In the genomic region with DNA sequence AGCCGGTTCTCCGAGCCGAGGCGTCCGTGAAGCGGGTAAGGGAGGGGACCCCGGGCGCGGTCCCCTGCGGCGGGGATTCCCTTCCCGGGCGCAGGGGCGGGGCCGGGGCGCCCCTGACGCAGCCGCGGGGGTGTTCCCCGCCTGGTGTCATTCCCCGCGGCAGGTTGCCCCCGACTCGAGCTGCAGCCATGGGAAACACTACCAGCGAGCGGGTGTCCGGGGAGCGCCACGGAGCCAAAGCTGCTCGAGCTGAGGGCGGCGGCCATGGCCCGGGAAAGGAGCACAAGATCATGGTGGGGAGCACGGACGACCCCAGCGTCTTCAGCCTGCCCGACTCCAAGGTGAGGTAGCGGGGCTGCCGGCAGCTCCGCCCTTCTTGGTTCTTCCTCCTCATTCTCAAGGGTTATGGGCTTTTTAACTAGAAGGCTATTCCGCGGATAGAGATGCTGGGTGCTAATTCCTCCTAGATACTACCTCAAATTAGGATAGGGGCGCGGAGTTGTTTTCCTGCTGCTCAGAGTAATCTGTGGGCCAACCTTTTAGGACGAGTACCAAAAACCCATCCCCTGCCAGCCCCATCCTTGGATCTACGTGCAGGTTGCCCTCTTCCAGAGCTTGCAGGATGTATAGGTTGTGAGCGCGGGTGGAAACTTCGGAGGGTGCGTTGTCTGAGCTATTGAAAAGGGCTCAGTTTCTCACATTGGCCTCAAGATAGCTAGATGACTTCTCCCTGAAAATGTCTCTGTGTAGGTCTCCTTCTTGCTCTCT, we compare ENCODE assay signal across 9 mouse cellular contexts. TPM values are rescaled to one million over a fixed set of nuclear protein-coding genes. Genes with fewer than 3 reads are reported as not detected.
A peak's percentile ranks its signal among the peaks of the same experiment; 100 is the strongest.
DNase-seq lines count a peak whose midpoint lies in the region; ATAC-seq and TF ChIP-seq lines count a peak whose summit lies in the region.
"Had no signal": no experiment of that assay in that cellular context is flagged by ENCODE, and none has a peak within 500 bp of the region (broad histone marks: within the 10 kb centered on the region; RNA-seq: fewer than 3 reads in every experiment).

No protein-coding gene starts in this region.

- H3K4me1 ChIP-seq in spleen, adult 2 months (ENCODE audit: control insufficient read depth, insufficient read depth, insufficient read length), result peaks cover 10% of the 10 kb centered on the region
- H3K4me1 ChIP-seq in intestine, postnatal 0 days (replicated peaks; ENCODE audit: control insufficient read depth, insufficient read depth, low read length), result peaks cover 4% of the 10 kb centered on the region; the same call in 1 of the 2 replicates
- H3K4me1 ChIP-seq in midbrain, embryonic 15.5 days, result peaks cover 16% of the 10 kb centered on the region

- H3K9ac ChIP-seq in intestine, postnatal 0 days (ENCODE audit: low read depth, low read length), result peak overlapping the region; percentile 63
- peak overlapping the region; percentile 77 for H3K9ac ChIP-seq in midbrain, embryonic 15.5 days

- peak overlapping the region; percentile 86 for H3K4me3 ChIP-seq in spleen, adult 2 months (ENCODE audit: extremely low read depth, insufficient read depth, insufficient read length)
- H3K4me3 ChIP-seq in intestine, postnatal 0 days (ENCODE audit: low read depth, low read length), result peak overlapping the region; percentile 79
- peak overlapping the region; percentile 99 for H3K4me3 ChIP-seq in midbrain, embryonic 15.5 days

- TF ChIP-seq CTCF in spleen, adult 2 months (IDR thresholded peaks at IDR 0.05; ENCODE audit: extremely low read depth, insufficient read depth, insufficient read length, insufficient replicate concordance), result no peak
- no peak for TF ChIP-seq CTCF in intestine, postnatal 0 days (IDR thresholded peaks at IDR 0.05; ENCODE audit: low read depth)

- peak overlapping the region; percentile 93 for H3K4me2 ChIP-seq in intestine, postnatal 0 days (replicated peaks; ENCODE audit: low read depth)
- H3K4me2 ChIP-seq in midbrain, embryonic 15.5 days, result peak overlapping the region; percentile 88

- peak; percentile 17 for DNase-seq in embryo, embryonic 9.5 days (ENCODE audit: extremely low spot score)
- DNase-seq in embryo, embryonic 10.5 days (ENCODE audit: low spot score), result no peak
- DNase-seq in spleen, adult 2 months (ENCODE audit: low read depth in 1 of 2, low spot score in 2 of 2), result no peak
- no peak for DNase-seq in spleen, postnatal 14 days (ENCODE audit: low spot score in 2 of 2)
- no peak for DNase-seq in ovary, postnatal 36 days (ENCODE audit: low spot score)

- H3K9me3 ChIP-seq in intestine, postnatal 0 days (ENCODE audit: control insufficient read depth), result no peaks in the 10 kb centered on the region
- no peaks in the 10 kb centered on the region for H3K9me3 ChIP-seq in midbrain, embryonic 15.5 days

- H3K27me3 ChIP-seq in spleen, adult 2 months (ENCODE audit: control insufficient read depth, insufficient read depth, low read length), result no peaks in the 10 kb centered on the region
- no peaks in the 10 kb centered on the region for H3K27me3 ChIP-seq in intestine, postnatal 0 days (replicated peaks; ENCODE audit: control insufficient read depth, insufficient read depth, low read length)
- no peaks in the 10 kb centered on the region for H3K27me3 ChIP-seq in midbrain, embryonic 15.5 days (replicated peaks)

- WGBS in spleen, adult 2 months, result 2% methylated on average over 50 of the region's 50 CpGs
- 1% methylated on average over 44 of the region's 50 CpGs for WGBS in intestine, postnatal 0 days
- WGBS in midbrain, embryonic 15.5 days, result under 1% methylated on average over 50 of the region's 50 CpGs

- ATAC-seq in erythroblast, adult 5-6 weeks (replicated peaks; ENCODE audit: low FRiP score, poor library complexity, severe bottlenecking), result peak; percentile 9; the same call in 1 of the 2 replicates
- no peak; the same call in 1 of the 2 replicates for ATAC-seq in intestine, postnatal 0 days
- ATAC-seq in midbrain, embryonic 15.5 days (replicated peaks), result peak; percentile 80

- TF ChIP-seq POLR2A in spleen, adult 2 months (IDR thresholded peaks at IDR 0.05; ENCODE audit: low read depth, low read length), result no peak

- H3K36me3 ChIP-seq in spleen, adult 2 months (ENCODE audit: control insufficient read depth, insufficient read depth, low read length), result peaks cover 5% of the 10 kb centered on the region
- H3K36me3 ChIP-seq in intestine, postnatal 0 days (ENCODE audit: control insufficient read depth, insufficient read depth), result peaks cover 5% of the 10 kb centered on the region; the same call in 1 of the 2 replicates
- H3K36me3 ChIP-seq in midbrain, embryonic 15.5 days (replicated peaks), result peaks cover 4% of the 10 kb centered on the region; the same call in 1 of the 2 replicates

- peak overlapping the region; percentile 34 for H3K27ac ChIP-seq in spleen, adult 2 months (ENCODE audit: insufficient read depth, low read length)
- no peak overlapping the region for H3K27ac ChIP-seq in intestine, postnatal 0 days (ENCODE audit: low read depth, low read length)
- peak overlapping the region; percentile 82 for H3K27ac ChIP-seq in midbrain, embryonic 15.5 days

RNA-seq across cellular contexts. Expression of a gene that starts 0.6 kb away (rescaled TPM):
- polyA plus RNA-seq in spleen, adult 2 months (2012; rRNA removed), result 4.2 and 4.9 TPM in 2 replicates
- total RNA-seq in erythroblast, adult 5-6 weeks (2015; ENCODE audit: low replicate concordance), result 1.0 and 5.8 TPM in 2 replicates
- 0.17 and 0.98 TPM in 2 replicates for total RNA-seq in erythroblast, adult 5-6 weeks (2017; ENCODE audit: low replicate concordance)
- polyA plus RNA-seq in intestine, postnatal 0 days (2015; fragmentation: Nextera tagmentation; extraction: Ambion mirVana), result 3.1 and 4.1 TPM in 2 replicates
- polyA plus RNA-seq in midbrain, embryonic 15.5 days (2015; fragmentation: Nextera tagmentation; extraction: Ambion mirVana), result 12.4 and 12.6 TPM in 2 replicates

RNA-seq across cellular contexts. Expression of a gene that starts 15.9 kb away (rescaled TPM):
- not detected in 2 replicates for polyA plus RNA-seq in spleen, adult 2 months (2012; rRNA removed)
- total RNA-seq in erythroblast, adult 5-6 weeks (2015; ENCODE audit: low replicate concordance), result not detected in 2 replicates
- not detected in 2 replicates for total RNA-seq in erythroblast, adult 5-6 weeks (2017; ENCODE audit: low replicate concordance)
- not detected in 2 replicates for polyA plus RNA-seq in intestine, postnatal 0 days (2015; fragmentation: Nextera tagmentation; extraction: Ambion mirVana)
- not detected in 2 replicates for polyA plus RNA-seq in midbrain, embryonic 15.5 days (2015; fragmentation: Nextera tagmentation; extraction: Ambion mirVana)
- total RNA-seq: left cerebral cortex, postnatal 25 days had no signal

RNA-seq across cellular contexts. Expression of a gene that starts 30.0 kb away (rescaled TPM):
- 2.2 and 3.0 TPM in 2 replicates for polyA plus RNA-seq in spleen, adult 2 months (2012; rRNA removed)
- total RNA-seq in erythroblast, adult 5-6 weeks (2015; ENCODE audit: low replicate concordance), result 13.6 and 21.3 TPM in 2 replicates
- total RNA-seq in erythroblast, adult 5-6 weeks (2017; ENCODE audit: low replicate concordance), result 4.2 and 5.0 TPM in 2 replicates
- 91.9 and 94.6 TPM in 2 replicates for polyA plus RNA-seq in intestine, postnatal 0 days (2015; fragmentation: Nextera tagmentation; extraction: Ambion mirVana)
- 0.73 and 0.89 TPM in 2 replicates for polyA plus RNA-seq in midbrain, embryonic 15.5 days (2015; fragmentation: Nextera tagmentation; extraction: Ambion mirVana)

RNA-seq across cellular contexts. Expression of a gene that starts 48.6 kb away (rescaled TPM):
- polyA plus RNA-seq in spleen, adult 2 months (2012; rRNA removed), result 5.2 and 5.7 TPM in 2 replicates
- 5.8 and 8.2 TPM in 2 replicates for total RNA-seq in erythroblast, adult 5-6 weeks (2015; ENCODE audit: low replicate concordance)
- total RNA-seq in erythroblast, adult 5-6 weeks (2017; ENCODE audit: low replicate concordance), result 9.7 and 16.7 TPM in 2 replicates
- polyA plus RNA-seq in intestine, postnatal 0 days (2015; fragmentation: Nextera tagmentation; extraction: Ambion mirVana), result 9.0 and 9.9 TPM in 2 replicates
- 4.9 and 5.7 TPM in 2 replicates for polyA plus RNA-seq in midbrain, embryonic 15.5 days (2015; fragmentation: Nextera tagmentation; extraction: Ambion mirVana)

Comparison
In these comparisons a context has a peak if more than half of its experiments do, and no peak if none do; other contexts are left out.
1. RNA of a gene that starts 30.0 kb away (polyA plus RNA-seq): 91.9 to 94.6 TPM in intestine, postnatal 0 days; 2.2 to 3.0 TPM in spleen, adult 2 months and 0.73 to 0.89 TPM in midbrain, embryonic 15.5 days; every median in the first group is over 10 times any median in the second.
2. Peak in every context shown above with its lines, with median percentiles within 50 percentile points of each other: H3K4me3 ChIP-seq.